Mouse (Mus musculus) midbrain, embryonic 14.5 days (tissue): ENCODE measurements around the gene Tvp23b. TPM values are rescaled to one million over a fixed set of nuclear protein-coding genes. Genes with fewer than 3 reads are reported as not detected.
A peak's percentile ranks its signal among the peaks of the same experiment; 100 is the strongest.

Experiments
- ATAC-seq: fragments of 200-750 bp; cut with Nextera tagmentation; 2 replicates; pipeline ENCODE4 v1.8.0; 2017; ENCODE audit warnings: moderate number of reproducible peaks, moderate library complexity; ENCODE audit not compliant: low FRiP score, low TSS enrichment
- DNase-seq: peaks from one replicate; pipeline ENCODE4 v3.0.0-alpha.2; 2015
- H3K27ac ChIP-seq: fragments of 300-500 bp; sonication (generic); replicated peaks from 2 replicates; pipeline ENCODE4 v1.5.1; 2014; ENCODE audit warnings: mild to moderate bottlenecking, low read depth, low read length, moderate library complexity
- H3K27me3 ChIP-seq: fragments of 300-500 bp; sonication (generic); 2 replicates; pipeline ENCODE4 v1.6.1; 2014; ENCODE audit warnings: low read length, control low read depth, mixed read lengths; ENCODE audit not compliant: control insufficient read depth, insufficient read depth
- H3K36me3 ChIP-seq: fragments of 300-500 bp; sonication (generic); 2 replicates; pipeline ENCODE4 v1.6.1; 2014; ENCODE audit warnings: low read length, control low read depth; ENCODE audit not compliant: control insufficient read depth, insufficient read depth
- H3K4me1 ChIP-seq: fragments of 300-500 bp; sonication (generic); 2 replicates; pipeline ENCODE4 v1.6.1; 2014; ENCODE audit warnings: mild to moderate bottlenecking, antibody characterized with exemption, low read length, control low read depth; ENCODE audit not compliant: control insufficient read depth, insufficient read depth
- H3K4me2 ChIP-seq: fragments of 300-500 bp; sonication (generic); 2 replicates; pipeline ENCODE4 v1.6.1; 2014; ENCODE audit warnings: mild to moderate bottlenecking, low read length, moderate library complexity
- H3K4me3 ChIP-seq: fragments of 300-500 bp; sonication (generic); replicated peaks from 2 replicates; pipeline ENCODE4 v1.5.1; 2014; ENCODE audit warnings: low read depth, low read length
- H3K9ac ChIP-seq: fragments of 300-500 bp; sonication (generic); replicated peaks from 2 replicates; pipeline ENCODE4 v1.6.1; 2014; ENCODE audit warnings: mild to moderate bottlenecking, low read length, moderate library complexity
- H3K9me3 ChIP-seq: fragments of 300-500 bp; sonication (generic); 2 replicates; pipeline ENCODE4 v1.6.1; 2016; ENCODE audit warnings: low read length, control low read depth, mixed read lengths; ENCODE audit not compliant: control insufficient read depth
- WGBS: fragments of 180-500 bp; shearing (Covaris S2); extraction: QIAGEN DNeasy Blood & Tissue Kit; methylation state at CpG from one replicate; pipeline ENCODE4 v1.1.7; 2014; 5-methylcytosine and 5-hydroxymethylcytosine counted together
- polyA plus RNA-seq: library from polyadenylated mRNA; unstranded; fragments of >200 nt; fragmentation: Nextera tagmentation; extraction: Ambion mirVana; gene quantifications from 2 replicates; pipeline ENCODE4 v1.2.1, GENCODE M21; 2014

Gene Tvp23b
- polyA plus RNA-seq, 1 experiment from 2014 or later, result 55.9 TPM

DNA sequence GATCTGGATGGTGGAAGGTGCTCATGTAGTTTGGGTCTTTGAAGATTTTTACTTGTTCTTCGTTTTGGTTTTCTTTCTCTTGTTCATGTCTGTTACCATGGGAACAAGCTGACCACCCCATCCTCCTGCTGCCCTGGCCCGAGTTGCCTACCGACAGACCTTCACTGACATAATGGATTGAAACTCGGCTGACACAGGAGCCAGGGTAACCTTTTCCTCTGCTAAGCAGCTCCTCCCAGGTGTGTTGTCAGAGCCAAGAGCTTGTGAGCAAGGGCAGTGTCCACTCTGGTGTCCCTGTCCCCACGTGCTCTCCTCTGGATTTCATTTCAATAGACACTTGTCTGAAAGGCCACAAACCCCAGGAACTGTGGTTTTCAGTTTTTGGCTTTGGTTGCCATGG lies 59.7 kb downstream of the Tvp23b start:
- no peaks in the 10 kb centered on the region for H3K36me3 ChIP-seq
- no peak for DNase-seq
- ATAC-seq, result no peak
- no peaks in the 10 kb centered on the region for H3K4me1 ChIP-seq
- H3K9ac ChIP-seq, result no peak overlapping the region
- no peak overlapping the region for H3K27ac ChIP-seq
- H3K4me2 ChIP-seq, result no peak overlapping the region
- H3K9me3 ChIP-seq, result no peaks in the 10 kb centered on the region
- no peak overlapping the region for H3K4me3 ChIP-seq
- 56% methylated on average over 5 of the region's 5 CpGs for WGBS
- H3K27me3 ChIP-seq, result no peaks in the 10 kb centered on the region

- Histone ChIP-seq H3K4me1 (no peaks in the 10 kb centered on the region), H3K36me3 (no peaks in the 10 kb centered on the region), H3K4me3 (no peak overlapping the region), H3K9me3 (no peaks in the 10 kb centered on the region), H3K9ac (no peak overlapping the region), H3K27me3 (no peaks in the 10 kb centered on the region), H3K4me2 (no peak overlapping the region), H3K27ac (no peak overlapping the region)
- ATAC-seq (no peak), DNase-seq (no peak)
- WGBS, result 90% methylated on average over 3 of the region's 3 CpGs
Measured at GRCm38 (mm10) chr11:62940176-62940575, 60.9 kb downstream of the Tvp23b start.

GRCm38 (mm10) chr11:62943538-62943937 lies 64.3 kb downstream of the Tvp23b start:
- ATAC-seq, result no peak
- H3K9ac ChIP-seq, result no peak overlapping the region
- H3K27me3 ChIP-seq, result no peaks in the 10 kb centered on the region
- H3K9me3 ChIP-seq, result no peaks in the 10 kb centered on the region
- no peak overlapping the region for H3K4me2 ChIP-seq
- H3K36me3 ChIP-seq, result no peaks in the 10 kb centered on the region
- H3K27ac ChIP-seq, result no peak overlapping the region
- no peak overlapping the region for H3K4me3 ChIP-seq
- WGBS, result 80% methylated on average over 6 of the region's 6 CpGs
- H3K4me1 ChIP-seq, result no peaks in the 10 kb centered on the region
- DNase-seq, result no peak

- Histone ChIP-seq H3K36me3 (no peaks in the 10 kb centered on the region), H3K4me2 (no peak overlapping the region), H3K9me3 (no peaks in the 10 kb centered on the region), H3K4me3 (no peak overlapping the region), H3K27me3 (no peaks in the 10 kb centered on the region), H3K9ac (no peak overlapping the region), H3K4me1 (no peaks in the 10 kb centered on the region), H3K27ac (no peak overlapping the region)
- 68% methylated on average over 4 of the region's 4 CpGs for WGBS
- ATAC-seq (no peak), DNase-seq (peak; percentile 9)
Measured at GRCm38 (mm10) chr11:62945514-62945913, 66.3 kb downstream of the Tvp23b start.

- 91% methylated on average over 1 of the region's 1 CpGs for WGBS
Measured at GRCm38 (mm10) chr11:62949548-62949947, 70.3 kb downstream of the Tvp23b start.

DNA sequence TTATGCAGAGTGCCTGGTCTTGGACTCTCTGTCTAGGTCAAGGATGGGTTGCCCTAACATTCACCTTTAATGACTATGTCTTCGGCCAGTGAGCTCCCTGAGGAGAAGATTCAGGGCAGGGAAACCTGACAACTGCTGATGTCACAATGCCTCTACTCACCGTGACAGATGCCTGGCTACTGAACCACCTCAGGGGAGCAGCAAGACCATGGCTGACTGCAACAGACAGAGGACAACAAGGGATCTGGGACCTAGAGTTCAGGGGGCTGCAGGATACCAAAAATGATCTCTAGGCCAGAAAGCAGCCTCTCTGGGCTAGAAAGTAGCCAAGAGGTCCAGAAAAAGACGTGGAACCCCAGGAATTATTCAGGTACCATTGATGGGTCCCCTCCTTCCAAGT lies 71.8 kb downstream of the Tvp23b start, which contains the start of gene Cdrt4:
Gene Cdrt4 (plus strand): TSS at position 182 of the 400 bp plus-strand sequence.
- Histone ChIP-seq H3K4me1 (no peaks in the 10 kb centered on the region), H3K4me3 (no peak within 1 kb of the TSS), H3K27me3 (no peaks in the 10 kb centered on the region), H3K27ac (no peak within 1 kb of the TSS), H3K36me3 (no peaks in the 10 kb centered on the region), H3K4me2 (no peak within 1 kb of the TSS), H3K9ac (no peak within 1 kb of the TSS), H3K9me3 (no peaks in the 10 kb centered on the region)
- DNase-seq (no peak), ATAC-seq (no peak)
- 78% methylated on average over 3 of the region's 3 CpGs for WGBS

More at GRCm38 (mm10) chr11:62949548-62949947, 70.3 kb downstream of the Tvp23b start:
- Histone ChIP-seq H3K36me3 (no peaks in the 10 kb centered on the region), H3K27me3 (no peaks in the 10 kb centered on the region), H3K4me3 (no peak overlapping the region), H3K9me3 (no peaks in the 10 kb centered on the region), H3K4me1 (no peaks in the 10 kb centered on the region), H3K27ac (no peak overlapping the region), H3K9ac (no peak overlapping the region), H3K4me2 (no peak overlapping the region)
- ATAC-seq (no peak), DNase-seq (no peak)

DNA sequence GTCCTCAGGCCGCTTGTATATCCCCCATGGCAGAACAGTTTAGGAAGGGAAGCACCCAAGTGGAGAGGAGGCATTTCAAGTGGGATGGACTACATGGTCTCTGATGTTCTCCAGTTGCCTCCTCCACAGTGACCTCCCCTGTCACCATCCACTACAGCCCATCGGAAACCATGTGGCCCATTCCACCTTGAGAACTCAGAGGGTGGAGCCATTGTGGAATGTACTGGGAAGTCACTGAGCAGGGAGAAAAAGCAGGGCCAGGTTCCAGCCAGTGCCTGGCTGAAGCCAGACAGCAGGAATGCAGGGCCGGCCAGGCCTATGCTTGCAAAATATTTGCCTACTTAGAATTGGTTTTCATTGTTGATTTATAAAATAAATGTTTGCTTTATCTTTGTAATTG lies 75.5 kb downstream of the Tvp23b start:
- Histone ChIP-seq H3K4me2 (no peak overlapping the region), H3K27ac (no peak overlapping the region), H3K9ac (no peak overlapping the region), H3K4me3 (no peak overlapping the region), H3K4me1 (no peaks in the 10 kb centered on the region), H3K36me3 (no peaks in the 10 kb centered on the region), H3K27me3 (no peaks in the 10 kb centered on the region), H3K9me3 (no peaks in the 10 kb centered on the region)
- ATAC-seq, result no peak
- DNase-seq, result no peak
- WGBS, result 100% methylated on average over 2 of the region's 3 CpGs

- no peak for ATAC-seq
- H3K9ac ChIP-seq, result no peak overlapping the region
- WGBS, result 81% methylated on average over 5 of the region's 5 CpGs
- no peak overlapping the region for H3K4me2 ChIP-seq
- H3K9me3 ChIP-seq, result no peaks in the 10 kb centered on the region
- no peak overlapping the region for H3K27ac ChIP-seq
- no peak for DNase-seq
- H3K27me3 ChIP-seq, result no peaks in the 10 kb centered on the region
- no peak overlapping the region for H3K4me3 ChIP-seq
- H3K36me3 ChIP-seq, result no peaks in the 10 kb centered on the region
- no peaks in the 10 kb centered on the region for H3K4me1 ChIP-seq
Measured at GRCm38 (mm10) chr11:62955186-62955585, 75.9 kb downstream of the Tvp23b start.

DNA sequence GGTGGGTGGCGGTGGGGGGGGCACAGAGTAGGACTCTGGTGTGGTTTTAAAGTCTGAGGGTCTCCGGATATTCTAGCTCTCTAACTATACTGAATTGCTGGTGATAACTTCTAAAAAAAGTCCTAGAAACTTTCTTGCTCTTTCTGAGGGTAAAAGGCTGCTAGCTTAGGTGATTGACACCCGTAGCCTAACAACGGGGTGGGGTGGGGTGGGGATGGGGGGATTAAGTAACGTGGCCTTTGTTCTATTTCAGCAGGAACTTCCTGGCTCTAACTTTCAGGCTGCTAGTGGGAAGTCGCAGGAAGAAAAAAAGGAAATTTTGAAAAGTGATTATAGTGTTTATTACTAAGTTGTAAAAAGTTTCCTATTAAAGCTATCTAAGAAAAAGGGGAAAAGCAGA lies 76.5 kb downstream of the Tvp23b start:
- 39% methylated on average over 6 of the region's 6 CpGs for WGBS
- ATAC-seq (no peak), DNase-seq (no peak)
- Histone ChIP-seq H3K27ac (no peak overlapping the region), H3K4me3 (no peak overlapping the region), H3K4me2 (no peak overlapping the region), H3K36me3 (no peaks in the 10 kb centered on the region), H3K27me3 (no peaks in the 10 kb centered on the region), H3K9ac (no peak overlapping the region), H3K4me1 (no peaks in the 10 kb centered on the region), H3K9me3 (no peaks in the 10 kb centered on the region)
